Mouse (Mus musculus) olfactory bulb, adult 2 months (tissue): ENCODE results near the gene Ttc13. TPM values are rescaled to one million over a fixed set of nuclear protein-coding genes. Genes with fewer than 3 reads are reported as not detected.

Experiments
- H3K27ac ChIP-seq: fragments of 200-500 bp; 2 replicates; pipeline ENCODE4 v1.5.1; 2012; ENCODE audit warnings: low read depth, low read length; ENCODE audit not compliant: insufficient read depth
- H3K4me1 ChIP-seq: fragments of 200-500 bp; 2 replicates; pipeline ENCODE4 v1.6.1; 2012; ENCODE audit warnings: low read length; ENCODE audit not compliant: control insufficient read depth, insufficient read depth
- H3K4me3 ChIP-seq: fragments of 200-500 bp; 2 replicates; pipeline ENCODE4 v1.5.1; 2012; ENCODE audit warnings: mild to moderate bottlenecking, low read depth, low read length, moderate library complexity; ENCODE audit not compliant: insufficient read depth
- CTCF ChIP-seq: fragments of 200-500 bp; IDR thresholded peaks from 2 replicates; pipeline ENCODE4 v1.5.1; 2012; ENCODE audit warnings: low read depth, mild to moderate bottlenecking, low read length, moderate library complexity; ENCODE audit not compliant: insufficient read depth
- POLR2A ChIP-seq: fragments of 200-500 bp; IDR thresholded peaks from 2 replicates; pipeline ENCODE4 v1.6.1; 2012; ENCODE audit warnings: mild to moderate bottlenecking, low read depth, low read length, moderate library complexity; ENCODE audit not compliant: insufficient read depth
- WGBS: fragments of 180-500 bp; shearing (Covaris S2); methylation state at CpG from one replicate; pipeline ENCODE4 v1.1.7; 2018; 5-methylcytosine and 5-hydroxymethylcytosine counted together
- polyA plus RNA-seq: library from polyadenylated mRNA; stranded (reverse); fragments of >200 nt; gene quantifications from 2 replicates; pipeline ENCODE4 v1.2.4, GENCODE M21; 2012; ENCODE audit warnings: low replicate concordance; ENCODE audit not compliant: missing spikeins, insufficient read depth, insufficient read length

Gene Ttc13
- polyA plus RNA-seq, 1 experiment, result not detected

DNA sequence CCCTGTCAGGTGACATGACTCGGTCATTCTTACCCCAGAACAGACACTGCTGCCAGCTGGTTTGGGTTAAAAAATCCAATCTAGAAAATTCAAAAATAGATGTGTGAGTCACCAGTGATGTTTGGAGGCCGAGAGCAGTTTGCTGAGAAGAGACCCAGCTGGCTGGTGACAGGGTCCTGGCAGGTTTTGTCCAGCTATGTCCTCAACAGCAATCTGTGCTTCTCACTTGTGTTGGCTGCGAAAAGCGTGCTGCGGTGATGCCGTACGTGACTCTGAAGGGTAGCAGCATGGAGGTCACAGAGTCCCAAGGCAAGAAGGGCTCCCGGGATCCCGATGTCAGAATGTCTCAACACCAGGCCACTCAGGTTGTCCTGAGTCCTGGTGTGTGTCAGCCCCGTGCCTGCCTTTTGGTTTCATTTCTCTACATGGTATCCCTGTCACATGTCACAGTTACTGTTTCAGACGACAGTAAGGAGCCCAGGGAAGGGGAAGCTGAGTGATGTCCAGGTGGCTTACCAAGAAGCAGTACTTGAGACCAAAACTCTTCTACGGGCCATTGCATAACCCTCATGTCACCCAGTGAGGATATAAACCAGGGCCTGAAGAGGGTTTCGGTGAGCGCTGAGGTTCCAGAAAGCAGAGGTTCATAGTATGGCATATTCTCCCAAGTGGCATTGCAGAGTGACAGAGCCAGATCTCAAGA is 88.6 kb downstream of the Ttc13 start:
- H3K27ac ChIP-seq, result peak overlapping the region; percentile 49
- no peak for TF ChIP-seq CTCF
- WGBS, result 65% methylated on average over 14 of the region's 14 CpGs

GRCm38 (mm10) chr8:124631966-124632365 is 89.8 kb downstream of the Ttc13 start:
- Histone ChIP-seq H3K4me3 (no peak overlapping the region), H3K27ac (no peak overlapping the region), H3K4me1 (peaks cover 28% of the 10 kb centered on the region)
- WGBS, result 71% methylated on average over 7 of the region's 7 CpGs
- TF ChIP-seq POLR2A, result no peak
- TF ChIP-seq CTCF, result no peak

More for the DNA sequence above, 88.6 kb downstream of the Ttc13 start:
- peaks cover 28% of the 10 kb centered on the region for H3K4me1 ChIP-seq
- no peak overlapping the region for H3K4me3 ChIP-seq

DNA sequence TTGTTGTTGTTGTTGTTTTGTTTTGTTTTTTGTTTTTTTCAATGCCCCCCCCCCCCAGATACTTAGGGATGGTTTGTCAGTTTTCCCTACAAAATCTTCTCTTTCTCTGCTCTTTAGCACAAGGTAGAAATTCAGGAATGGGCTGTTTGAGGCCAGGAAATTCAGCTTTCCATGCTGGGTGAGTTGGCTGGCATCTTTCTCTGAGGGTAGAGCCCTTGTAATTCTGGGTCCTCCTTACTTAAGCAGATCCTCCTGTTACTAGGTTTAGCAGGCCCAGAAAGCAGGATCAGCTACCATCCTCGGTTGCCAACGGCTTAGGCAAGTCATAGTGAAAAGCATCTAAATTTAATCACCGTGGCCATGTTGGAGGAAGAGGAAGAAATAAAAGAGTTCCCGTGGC is 90.9 kb downstream of the Ttc13 start:
- WGBS, result 67% methylated on average over 4 of the region's 4 CpGs
- H3K4me1 ChIP-seq, result peaks cover 28% of the 10 kb centered on the region
- H3K4me3 ChIP-seq, result no peak overlapping the region
- TF ChIP-seq CTCF, result no peak
- TF ChIP-seq POLR2A, result no peak
- no peak overlapping the region for H3K27ac ChIP-seq

DNA sequence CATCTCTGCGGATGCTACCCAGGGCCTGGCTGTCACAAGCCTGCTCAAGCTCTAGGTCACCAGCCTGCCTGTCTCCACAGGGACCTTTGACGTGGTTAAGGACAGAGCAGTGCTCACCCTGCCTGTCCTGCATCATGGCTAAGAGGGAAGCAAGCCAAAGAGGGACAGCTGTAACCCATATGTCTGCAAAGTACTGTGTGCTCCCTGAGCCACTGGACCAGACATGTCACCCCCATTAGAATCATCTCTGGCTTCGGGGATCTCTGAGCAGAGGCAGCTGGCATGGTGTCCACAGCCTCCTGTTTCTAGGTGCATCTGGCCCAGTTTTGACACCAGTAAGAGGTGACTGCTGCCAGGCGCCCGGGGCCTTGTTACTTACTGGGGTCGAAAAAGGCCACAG is 91.3 kb downstream of the Ttc13 start:
- no peak overlapping the region for H3K27ac ChIP-seq
- 77% methylated on average over 6 of the region's 6 CpGs for WGBS
- peaks cover 28% of the 10 kb centered on the region for H3K4me1 ChIP-seq
- H3K4me3 ChIP-seq, result no peak overlapping the region
- TF ChIP-seq POLR2A, result no peak
- TF ChIP-seq CTCF, result no peak

DNA sequence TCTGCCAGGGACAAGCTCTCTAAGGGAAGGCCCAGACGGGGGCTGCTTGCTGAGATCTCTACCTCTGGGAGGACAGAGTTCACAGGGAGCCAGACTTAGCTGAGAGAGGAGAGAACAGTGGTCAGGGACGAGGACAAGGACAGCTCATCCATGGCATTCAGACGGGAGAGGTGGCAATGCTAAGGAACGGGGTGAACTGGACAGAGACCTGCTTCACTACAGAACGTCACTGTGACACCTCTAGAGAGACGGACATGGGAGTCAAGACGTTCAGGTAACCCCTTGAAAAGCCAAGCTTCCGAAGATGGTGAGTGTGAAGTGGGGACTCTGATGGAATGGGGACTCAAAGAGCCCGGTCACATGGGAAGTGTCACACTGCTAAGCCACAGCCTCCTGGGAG is 95.5 kb downstream of the Ttc13 start:
- Histone ChIP-seq H3K4me3 (no peak overlapping the region), H3K27ac (no peak overlapping the region), H3K4me1 (peaks cover 8% of the 10 kb centered on the region)
- WGBS, result 95% methylated on average over 9 of the region's 9 CpGs
- TF ChIP-seq POLR2A (no peak), CTCF (no peak)

Other genes starting within 250 kb of the Ttc13 start
- not detected in 2 replicates for gene Cog2, start 201.2 kb downstream of the Ttc13 start, polyA plus RNA-seq
- not detected in 2 replicates for gene Agt, start 152.3 kb downstream of the Ttc13 start, polyA plus RNA-seq
- not detected in 2 replicates for gene Capn9, start 145.9 kb downstream of the Ttc13 start, polyA plus RNA-seq
- not detected in 2 replicates for gene 2310022B05Rik, start 58.6 kb downstream of the Ttc13 start, polyA plus RNA-seq
- gene Arv1, start 156 bp upstream of the Ttc13 start, polyA plus RNA-seq, result not detected in 2 replicates
- not detected in 2 replicates for gene Fam89a, start 29.8 kb upstream of the Ttc13 start, polyA plus RNA-seq
- gene Trim67, start 71.1 kb upstream of the Ttc13 start, polyA plus RNA-seq, result not detected in 2 replicates
- 306 TPM in 1 of 2 replicates, not detected in the other for gene Gnpat, start 141.1 kb upstream of the Ttc13 start, polyA plus RNA-seq
- not detected in 2 replicates for gene 2810004N23Rik, start 141.1 kb upstream of the Ttc13 start, polyA plus RNA-seq
- not detected in 2 replicates for gene Exoc8, start 175.7 kb upstream of the Ttc13 start, polyA plus RNA-seq
- not detected in 2 replicates for gene Sprtn, start 175.9 kb upstream of the Ttc13 start, polyA plus RNA-seq
- 113 TPM in 1 of 2 replicates, not detected in the other for gene Egln1, start 227.3 kb upstream of the Ttc13 start, polyA plus RNA-seq